Mouse (Mus musculus) neural tube, embryonic 14.5 days (tissue): ENCODE results near the gene Jagn1. TPM values are rescaled to one million over a fixed set of nuclear protein-coding genes. Genes with fewer than 3 reads are reported as not detected.

Experiments used
- ATAC-seq: fragments of 200-750 bp; cut with Nextera tagmentation; 2 replicates; pipeline ENCODE4 v1.8.0; 2017; ENCODE audit warnings: low read depth, mild to moderate bottlenecking, moderate TSS enrichment, moderate library complexity
- H3K27ac ChIP-seq: fragments of 300-500 bp; sonication (generic); 2 replicates; pipeline ENCODE4 v1.5.1; 2014; ENCODE audit warnings: low read depth, mild to moderate bottlenecking, control low read depth, low read length, moderate library complexity, mixed read lengths
- H3K27me3 ChIP-seq: fragments of 300-500 bp; sonication (generic); 2 replicates; pipeline ENCODE4 v1.6.1; 2014; ENCODE audit warnings: low read length; ENCODE audit not compliant: control insufficient read depth, insufficient read depth
- H3K36me3 ChIP-seq: fragments of 300-500 bp; sonication (generic); 2 replicates; pipeline ENCODE4 v1.6.1; 2014; ENCODE audit warnings: low read length, mixed read lengths; ENCODE audit not compliant: control insufficient read depth, insufficient read depth
- H3K4me1 ChIP-seq: fragments of 300-500 bp; sonication (generic); 2 replicates; pipeline ENCODE4 v1.6.1; 2014; ENCODE audit warnings: low read length; ENCODE audit not compliant: control insufficient read depth, insufficient read depth
- H3K4me2 ChIP-seq: fragments of 300-500 bp; sonication (generic); 2 replicates; pipeline ENCODE4 v1.6.1; 2014; ENCODE audit warnings: mild to moderate bottlenecking, low read depth, low read length, control low read depth
- H3K4me3 ChIP-seq: fragments of 300-500 bp; sonication (generic); 2 replicates; pipeline ENCODE4 v1.5.1; 2014; ENCODE audit warnings: low read depth, low read length, control low read depth, mixed read lengths
- H3K9ac ChIP-seq: fragments of 300-500 bp; sonication (generic); replicated peaks from 2 replicates; pipeline ENCODE4 v1.6.1; 2014; ENCODE audit warnings: low read depth, mild to moderate bottlenecking, control low read depth, low read length, mixed read lengths
- H3K9me3 ChIP-seq: fragments of 300-500 bp; sonication (generic); 2 replicates; pipeline ENCODE4 v1.6.1; 2016; ENCODE audit warnings: low read length; ENCODE audit not compliant: control insufficient read depth
- WGBS: fragments of 180-500 bp; shearing (Covaris S2); extraction: QIAGEN DNeasy Blood & Tissue Kit; methylation state at CpG from one replicate; pipeline ENCODE4 v1.1.7; 2014; 5-methylcytosine and 5-hydroxymethylcytosine counted together
- polyA plus RNA-seq: library from polyadenylated mRNA; unstranded; fragments of >200 nt; fragmentation: Nextera tagmentation; extraction: Ambion mirVana; gene quantifications from 2 replicates; pipeline ENCODE4 v1.2.1, GENCODE M21; 2014

The Jagn1 gene
- polyA plus RNA-seq, 1 experiment from 2014 or later: 96.4 TPM

DNA sequence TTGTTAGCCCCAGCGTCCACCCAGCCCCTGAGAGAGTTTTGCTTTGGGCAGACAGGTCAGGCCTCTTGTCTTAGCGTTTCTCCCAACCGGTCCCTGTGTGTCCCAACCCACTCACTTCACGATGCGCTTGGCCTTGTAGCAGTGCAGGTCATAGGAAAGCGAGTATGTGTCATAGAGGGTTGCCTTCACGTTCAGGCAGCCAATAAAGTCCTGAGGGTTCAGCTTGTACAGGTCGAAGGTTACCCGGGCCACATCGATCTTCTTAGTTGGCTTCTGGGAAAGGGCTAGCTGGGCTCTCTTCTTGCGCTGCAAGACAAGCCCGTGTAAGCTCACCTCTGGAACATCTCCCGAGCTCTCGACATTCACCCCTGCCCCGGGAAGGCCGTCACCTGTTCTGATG, 14.4 kb upstream of the Jagn1 start:
- Histone ChIP-seq H3K27ac (no peak overlapping the region), H3K9ac (no peak overlapping the region), H3K4me1 (no peaks in the 10 kb centered on the region), H3K4me3 (no peak overlapping the region), H3K4me2 (no peak overlapping the region), H3K27me3 (no peaks in the 10 kb centered on the region), H3K36me3 (no peaks in the 10 kb centered on the region), H3K9me3 (no peaks in the 10 kb centered on the region)
- no peak for ATAC-seq
- 93% methylated on average over 16 of the region's 16 CpGs for WGBS

DNA sequence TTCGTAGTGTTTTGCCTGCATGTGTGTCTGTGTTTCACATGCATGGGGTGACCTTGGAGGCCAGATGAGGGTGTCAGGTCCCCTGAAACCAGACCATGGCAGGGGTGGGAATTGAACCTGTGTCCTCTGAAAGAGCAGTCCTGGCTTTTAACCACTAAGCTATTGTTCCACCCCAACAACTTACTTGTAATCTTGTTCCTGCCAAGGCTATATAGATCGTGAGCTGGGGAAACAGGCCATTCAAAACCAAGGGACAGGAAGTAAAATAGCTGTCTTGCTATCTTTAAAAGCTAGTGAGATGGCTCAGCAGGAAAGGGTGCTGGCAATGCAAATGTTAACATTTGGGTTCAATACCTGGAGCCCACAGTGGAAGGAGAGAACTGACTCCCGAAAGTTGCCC, 12.4 kb upstream of the Jagn1 start:
- no peaks in the 10 kb centered on the region for H3K9me3 ChIP-seq
- H3K36me3 ChIP-seq: no peaks in the 10 kb centered on the region
- 70% methylated on average over 3 of the region's 3 CpGs for WGBS
- H3K9ac ChIP-seq: no peak overlapping the region
- no peak overlapping the region for H3K4me2 ChIP-seq
- no peak overlapping the region for H3K27ac ChIP-seq
- no peaks in the 10 kb centered on the region for H3K4me1 ChIP-seq
- no peaks in the 10 kb centered on the region for H3K27me3 ChIP-seq
- no peak overlapping the region for H3K4me3 ChIP-seq
- ATAC-seq: no peak

DNA sequence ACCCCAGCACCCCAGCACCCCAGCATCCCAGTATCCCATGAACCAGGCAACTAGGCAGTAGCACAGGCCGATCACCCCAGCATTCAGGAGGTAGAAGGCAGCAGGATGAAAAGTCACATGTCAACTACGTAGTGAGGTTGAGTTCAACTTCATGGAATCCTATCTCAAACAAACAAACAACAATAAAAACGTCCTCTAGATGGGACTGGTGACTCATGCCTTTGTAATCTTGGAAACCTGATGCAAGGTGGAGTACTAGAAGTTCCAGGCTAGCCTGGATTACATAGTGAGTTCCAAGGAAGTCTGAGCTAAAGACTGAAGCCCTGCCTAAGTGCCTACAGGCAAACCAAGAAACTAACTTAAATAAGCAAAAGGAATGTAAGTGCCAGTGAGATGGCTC, 11.5 kb upstream of the Jagn1 start:
- ATAC-seq: no peak

DNA sequence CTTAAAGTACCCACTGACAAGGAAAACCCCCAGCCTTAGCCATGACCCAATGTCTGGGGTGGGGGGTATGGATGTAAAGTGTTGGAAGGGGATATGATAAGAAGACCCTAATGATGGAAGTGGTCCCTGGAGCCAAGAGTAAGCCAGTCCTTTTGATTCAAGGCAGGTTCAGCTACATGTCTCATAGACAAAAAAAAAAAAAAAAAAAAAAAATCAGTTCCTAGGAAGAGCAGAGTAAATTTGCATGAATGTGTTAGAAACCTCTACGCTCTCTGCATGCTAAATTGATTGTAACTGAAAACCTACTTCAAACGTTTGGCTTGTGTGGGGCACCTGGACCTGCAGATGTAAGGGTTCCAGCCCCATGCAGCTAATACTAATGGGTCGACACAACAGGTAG, 10.6 kb upstream of the Jagn1 start:
- no peak overlapping the region for H3K27ac ChIP-seq
- H3K9ac ChIP-seq: no peak overlapping the region
- no peak for ATAC-seq
- no peaks in the 10 kb centered on the region for H3K4me1 ChIP-seq
- WGBS: 52% methylated on average over 3 of the region's 3 CpGs
- H3K9me3 ChIP-seq: no peaks in the 10 kb centered on the region
- no peak overlapping the region for H3K4me2 ChIP-seq
- H3K4me3 ChIP-seq: no peak overlapping the region
- H3K27me3 ChIP-seq: no peaks in the 10 kb centered on the region
- no peaks in the 10 kb centered on the region for H3K36me3 ChIP-seq

More for the DNA sequence above, 11.5 kb upstream of the Jagn1 start:
- no peaks in the 10 kb centered on the region for H3K27me3 ChIP-seq
- H3K9ac ChIP-seq: no peak overlapping the region
- no peak overlapping the region for H3K4me3 ChIP-seq
- H3K36me3 ChIP-seq: no peaks in the 10 kb centered on the region
- H3K4me2 ChIP-seq: no peak overlapping the region
- WGBS: 65% methylated on average over 3 of the region's 3 CpGs
- no peaks in the 10 kb centered on the region for H3K9me3 ChIP-seq
- no peaks in the 10 kb centered on the region for H3K4me1 ChIP-seq
- H3K27ac ChIP-seq: no peak overlapping the region

DNA sequence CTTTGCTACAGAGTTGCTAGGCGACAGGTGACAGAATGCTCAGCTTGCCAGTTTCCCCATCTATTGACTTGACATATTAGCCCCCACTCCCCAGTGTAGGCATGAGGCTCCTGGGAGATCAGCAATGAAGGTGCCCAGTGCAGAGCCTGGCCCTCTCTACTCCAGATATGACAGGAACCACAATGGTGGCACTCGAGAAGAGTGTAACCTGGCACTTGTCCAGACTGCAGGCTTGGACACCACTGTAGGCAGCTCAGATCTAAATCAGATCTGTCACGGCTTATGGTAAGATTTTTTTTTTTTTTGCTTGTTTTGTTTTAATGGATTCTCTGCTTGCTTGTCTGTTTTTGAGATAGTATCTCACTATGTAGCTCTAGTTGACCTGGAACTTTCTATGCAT, 8.7 kb upstream of the Jagn1 start:
- no peak overlapping the region for H3K4me3 ChIP-seq
- no peak overlapping the region for H3K27ac ChIP-seq
- H3K9ac ChIP-seq: no peak overlapping the region
- WGBS: 88% methylated on average over 3 of the region's 3 CpGs
- no peaks in the 10 kb centered on the region for H3K4me1 ChIP-seq
- H3K36me3 ChIP-seq: no peaks in the 10 kb centered on the region
- no peaks in the 10 kb centered on the region for H3K27me3 ChIP-seq
- H3K4me2 ChIP-seq: no peak overlapping the region
- no peaks in the 10 kb centered on the region for H3K9me3 ChIP-seq
- ATAC-seq: no peak

DNA sequence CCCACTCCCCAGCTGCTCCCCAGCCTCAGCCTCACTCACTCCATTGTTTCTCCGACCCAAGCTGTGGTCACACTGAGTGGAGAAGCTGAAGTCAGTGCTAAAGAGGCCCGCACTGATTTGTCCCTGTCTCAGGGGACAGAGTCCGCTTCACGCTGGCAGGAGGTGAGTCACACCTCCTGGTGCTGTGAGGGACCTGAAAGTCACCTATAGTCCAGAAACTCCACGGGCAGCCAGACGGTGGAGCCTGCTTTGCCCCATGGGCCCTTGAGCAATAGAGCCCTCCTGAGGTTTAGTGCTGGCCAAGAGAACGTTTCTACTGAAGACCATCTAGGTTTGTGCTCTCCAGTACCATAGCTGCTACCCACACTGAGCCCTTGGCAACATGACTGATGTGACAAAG, 7.7 kb upstream of the Jagn1 start:
- WGBS: 81% methylated on average over 7 of the region's 7 CpGs
- Histone ChIP-seq H3K36me3 (no peaks in the 10 kb centered on the region), H3K4me1 (no peaks in the 10 kb centered on the region), H3K4me2 (no peak overlapping the region), H3K27ac (no peak overlapping the region), H3K4me3 (no peak overlapping the region), H3K9me3 (no peaks in the 10 kb centered on the region), H3K9ac (no peak overlapping the region), H3K27me3 (no peaks in the 10 kb centered on the region)
- ATAC-seq: no peak

DNA sequence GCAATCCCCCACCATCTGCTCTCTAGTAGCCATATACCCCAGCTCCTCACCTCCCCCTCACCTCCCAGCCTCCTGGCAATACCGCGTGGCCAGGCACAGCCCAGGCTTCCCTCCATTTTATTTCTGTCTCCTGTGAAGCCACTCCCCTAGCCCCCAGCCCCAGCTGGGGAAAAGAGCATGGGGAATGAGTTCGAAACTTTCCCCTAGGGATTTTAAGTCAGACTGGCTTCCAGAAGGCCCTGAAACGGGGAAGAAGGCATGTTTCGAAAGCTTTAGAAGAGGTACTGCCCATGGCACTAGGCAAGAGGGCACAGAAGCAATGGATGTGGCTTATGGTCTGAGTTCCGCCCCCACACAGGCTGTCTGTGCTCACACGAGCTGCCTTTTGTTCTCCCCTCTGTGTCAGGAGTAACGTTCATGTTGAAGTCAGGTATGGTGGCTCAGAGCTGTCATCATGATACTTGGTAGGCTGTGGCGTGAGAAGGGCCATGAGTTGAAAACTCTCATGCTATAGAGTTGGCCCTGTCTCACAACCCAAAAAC, 6.6 kb upstream of the Jagn1 start, which contains the start of gene Cidec:
TSS of gene Cidec (minus strand) at position 97 of the 542 bp plus-strand sequence.
- Histone ChIP-seq H3K27ac (no peak within 1 kb of the TSS), H3K36me3 (no peaks in the 10 kb centered on the region), H3K4me2 (no peak within 1 kb of the TSS), H3K4me3 (no peak within 1 kb of the TSS), H3K27me3 (no peaks in the 10 kb centered on the region), H3K4me1 (no peaks in the 10 kb centered on the region), H3K9me3 (no peaks in the 10 kb centered on the region), H3K9ac (no peak within 1 kb of the TSS)
- 80% methylated on average over 9 of the region's 9 CpGs for WGBS
- no peak for ATAC-seq

DNA sequence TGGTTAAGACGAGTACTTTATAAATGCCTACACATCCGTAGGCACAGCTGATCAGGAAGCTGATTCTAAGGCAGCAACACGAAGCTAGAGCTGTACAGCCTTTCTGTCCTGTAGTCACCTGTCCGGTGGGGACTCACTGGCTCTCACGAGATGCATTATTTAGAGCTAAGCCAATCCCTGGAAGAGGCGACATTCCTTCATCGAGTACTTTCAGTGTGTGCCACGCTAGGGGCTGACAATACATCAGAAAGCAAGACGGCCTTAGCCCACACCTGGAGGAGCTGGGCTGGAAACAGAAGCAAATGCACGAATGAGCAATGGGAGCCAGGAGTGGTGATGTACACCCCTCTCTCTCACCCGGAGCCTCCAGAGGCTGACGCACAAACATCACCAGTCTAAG, 5.2 kb upstream of the Jagn1 start:
- H3K9ac ChIP-seq: no peak overlapping the region
- no peaks in the 10 kb centered on the region for H3K36me3 ChIP-seq
- H3K27ac ChIP-seq: no peak overlapping the region
- WGBS: 80% methylated on average over 12 of the region's 12 CpGs
- H3K27me3 ChIP-seq: no peaks in the 10 kb centered on the region
- no peak for ATAC-seq
- no peak overlapping the region for H3K4me3 ChIP-seq
- no peaks in the 10 kb centered on the region for H3K9me3 ChIP-seq
- H3K4me1 ChIP-seq: no peaks in the 10 kb centered on the region
- no peak overlapping the region for H3K4me2 ChIP-seq

DNA sequence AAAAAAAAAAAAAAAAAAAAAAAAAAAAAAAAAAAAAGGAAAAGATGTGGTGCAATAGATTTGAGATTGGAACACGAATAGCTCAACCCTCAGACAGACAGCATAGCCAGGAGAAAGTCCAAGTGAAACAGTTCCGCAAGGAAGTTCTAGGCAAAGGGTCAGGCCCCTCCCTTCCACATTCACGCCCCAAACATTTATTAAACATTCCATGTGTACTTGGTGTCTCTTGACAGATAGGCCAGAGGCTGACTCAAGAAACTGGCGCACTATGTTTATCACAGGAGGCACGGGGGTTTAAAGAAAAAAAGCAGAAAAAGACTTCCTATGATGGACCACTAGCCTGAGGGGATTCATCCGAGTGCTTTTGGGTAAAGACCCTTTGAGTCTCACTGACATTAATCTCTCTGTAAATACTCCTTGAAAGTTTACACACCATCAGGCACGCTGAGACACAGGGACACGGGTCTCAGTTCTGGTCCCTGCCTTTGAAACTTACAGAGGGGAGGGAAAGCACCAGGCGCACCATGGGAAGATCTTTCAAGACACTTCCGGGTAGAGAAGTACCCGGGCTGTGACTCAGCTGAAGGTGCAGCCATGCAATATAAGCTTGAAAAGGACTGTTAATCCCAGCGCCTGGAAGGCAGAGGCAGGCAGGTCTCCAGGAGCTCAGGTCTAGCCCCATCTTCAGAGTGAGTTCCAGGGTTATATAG, 3.5 kb upstream of the Jagn1 start:
- no peak for ATAC-seq
- 67% methylated on average over 12 of the region's 12 CpGs for WGBS
- no peak overlapping the region for H3K4me3 ChIP-seq

More for the DNA sequence above, 3.5 kb upstream of the Jagn1 start:
- Histone ChIP-seq H3K36me3 (no peaks in the 10 kb centered on the region), H3K9me3 (no peaks in the 10 kb centered on the region), H3K27me3 (no peaks in the 10 kb centered on the region), H3K9ac (no peak overlapping the region), H3K4me2 (no peak overlapping the region), H3K27ac (no peak overlapping the region), H3K4me1 (peaks cover 8% of the 10 kb centered on the region)
